Mouse (Mus musculus): ENCODE data around the gene M1ap. TPM values are rescaled to one million over a fixed set of nuclear protein-coding genes. Genes with fewer than 3 reads are reported as not detected.

The M1ap gene
- polyA plus RNA-seq, 1 experiment from 2014 or later: 0.16 TPM

- Histone ChIP-seq H3K36me3 (replicated peaks; ENCODE audit: control insufficient read depth, insufficient read depth) (no peaks in the 10 kb centered on the region), H3K27ac (no peak overlapping the region), H3K4me2 (replicated peaks) (no peak overlapping the region), H3K9me3 (ENCODE audit: control insufficient read depth, low read length) (no peaks in the 10 kb centered on the region), H3K4me3 (replicated peaks; ENCODE audit: low read length) (no peak overlapping the region), H3K27me3 (ENCODE audit: control insufficient read depth, insufficient read depth, low read length) (peaks cover 4% of the 10 kb centered on the region; the same call in 1 of the 2 replicates), H3K9ac (no peak overlapping the region), H3K4me1 (replicated peaks; ENCODE audit: control insufficient read depth, insufficient read depth, low read length) (no peaks in the 10 kb centered on the region)
- 71% methylated on average over 4 of the region's 4 CpGs for WGBS
- no peak for ATAC-seq (ENCODE audit: low FRiP score)
- DNase-seq (ENCODE audit: low spot score): no peak
Observed at GRCm38 (mm10) chr6:83024421-83024820, 77.7 kb downstream of the M1ap start.

DNA sequence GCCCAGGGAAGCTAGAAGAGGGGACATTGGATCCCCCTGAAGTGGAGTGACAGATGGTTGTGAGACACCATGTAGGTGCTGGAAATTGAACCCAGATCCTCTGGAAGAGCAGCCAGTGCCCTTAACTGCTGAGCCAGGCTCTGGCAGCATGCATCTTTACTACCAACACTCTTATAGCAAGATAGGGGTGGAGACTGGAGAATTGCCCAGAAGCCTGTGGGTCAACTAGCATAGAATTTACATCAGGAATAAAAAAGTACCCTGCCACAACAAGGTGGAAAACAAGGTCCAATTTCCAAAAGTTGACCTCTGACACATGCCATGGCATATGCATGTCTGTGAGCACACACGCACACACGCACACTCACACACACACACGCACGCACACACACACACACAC lies 78.5 kb downstream of the M1ap start:
- Histone ChIP-seq H3K9ac (no peak overlapping the region), H3K9me3 (ENCODE audit: control insufficient read depth, low read length) (no peaks in the 10 kb centered on the region), H3K27me3 (ENCODE audit: control insufficient read depth, insufficient read depth, low read length) (peaks cover 4% of the 10 kb centered on the region; the same call in 1 of the 2 replicates), H3K4me3 (replicated peaks; ENCODE audit: low read length) (no peak overlapping the region), H3K4me1 (replicated peaks; ENCODE audit: control insufficient read depth, insufficient read depth, low read length) (no peaks in the 10 kb centered on the region), H3K27ac (no peak overlapping the region), H3K4me2 (replicated peaks) (no peak overlapping the region), H3K36me3 (replicated peaks; ENCODE audit: control insufficient read depth, insufficient read depth) (no peaks in the 10 kb centered on the region)
- ATAC-seq (ENCODE audit: low FRiP score): no peak
- 100% methylated on average over 4 of the region's 4 CpGs for WGBS
- no peak for DNase-seq (ENCODE audit: low spot score)

- Histone ChIP-seq H3K27ac (no peak overlapping the region), H3K4me3 (replicated peaks; ENCODE audit: low read length) (no peak overlapping the region), H3K9ac (no peak overlapping the region), H3K9me3 (ENCODE audit: control insufficient read depth, low read length) (no peaks in the 10 kb centered on the region), H3K4me1 (replicated peaks; ENCODE audit: control insufficient read depth, insufficient read depth, low read length) (0 out of 2 replicates have a peak, but pooled peaks cover 3% of the 10 kb centered on the region), H3K36me3 (replicated peaks; ENCODE audit: control insufficient read depth, insufficient read depth) (no peaks in the 10 kb centered on the region), H3K27me3 (ENCODE audit: control insufficient read depth, insufficient read depth, low read length) (peaks cover 20% of the 10 kb centered on the region), H3K4me2 (replicated peaks) (no peak overlapping the region)
- ATAC-seq (ENCODE audit: low FRiP score) (no peak), DNase-seq (ENCODE audit: low spot score) (no peak)
- 67% methylated on average over 8 of the region's 8 CpGs for WGBS
Observed at GRCm38 (mm10) chr6:83027293-83027692, 80.6 kb downstream of the M1ap start.

DNA sequence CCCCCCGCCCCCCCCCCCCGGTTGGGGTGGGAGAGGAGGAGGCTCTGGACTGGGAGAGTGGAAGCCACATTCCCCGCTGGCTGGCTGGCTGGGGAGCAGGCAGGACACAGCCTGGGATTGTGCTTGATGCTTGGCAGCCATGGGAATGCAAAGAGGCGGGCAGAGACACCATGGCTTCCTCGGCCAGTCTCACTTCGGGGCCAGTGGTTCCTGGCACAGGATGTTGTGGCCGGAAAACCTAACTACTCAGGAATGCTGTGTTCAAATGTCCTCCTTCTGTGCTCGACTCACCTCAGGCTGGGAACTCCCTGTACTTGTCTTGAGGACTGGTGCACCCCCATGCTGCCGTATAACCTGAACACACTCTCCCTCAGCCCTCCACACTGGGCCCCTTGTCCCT lies 81.0 kb downstream of the M1ap start:
- Histone ChIP-seq H3K27ac (no peak overlapping the region), H3K36me3 (replicated peaks; ENCODE audit: control insufficient read depth, insufficient read depth) (no peaks in the 10 kb centered on the region), H3K9ac (no peak overlapping the region), H3K9me3 (ENCODE audit: control insufficient read depth, low read length) (no peaks in the 10 kb centered on the region), H3K4me1 (replicated peaks; ENCODE audit: control insufficient read depth, insufficient read depth, low read length) (peaks cover 6% of the 10 kb centered on the region; the same call in 1 of the 2 replicates), H3K4me3 (replicated peaks; ENCODE audit: low read length) (no peak overlapping the region), H3K27me3 (ENCODE audit: control insufficient read depth, insufficient read depth, low read length) (peaks cover 24% of the 10 kb centered on the region), H3K4me2 (replicated peaks) (no peak overlapping the region)
- ATAC-seq (ENCODE audit: low FRiP score) (no peak), DNase-seq (ENCODE audit: low spot score) (no peak)
- 68% methylated on average over 7 of the region's 9 CpGs for WGBS

DNA sequence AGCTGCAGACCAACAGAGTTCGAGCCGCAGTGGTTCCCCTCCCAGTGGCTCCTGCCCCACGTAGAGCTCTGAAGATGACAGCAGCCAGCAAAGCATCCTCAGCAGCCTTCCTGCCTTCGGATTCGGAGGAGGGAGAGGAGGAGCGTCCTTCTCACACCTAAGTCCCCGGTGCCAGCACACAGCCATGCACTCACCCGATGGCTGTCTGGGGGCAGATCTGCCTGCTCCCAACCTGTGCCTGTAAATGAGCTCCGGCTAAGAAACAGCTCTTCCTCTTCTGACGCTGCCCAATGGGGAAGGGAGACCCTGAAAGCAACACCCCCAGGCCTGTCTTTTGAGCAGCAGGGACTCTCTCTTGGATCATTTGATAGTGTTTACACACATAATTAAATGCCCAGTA lies 83.1 kb downstream of the M1ap start:
- DNase-seq (ENCODE audit: low spot score) (no peak), ATAC-seq (ENCODE audit: low FRiP score) (no peak)
- H3K36me3 ChIP-seq (replicated peaks; ENCODE audit: control insufficient read depth, insufficient read depth): no peaks in the 10 kb centered on the region
- no peak overlapping the region for H3K4me3 ChIP-seq (replicated peaks; ENCODE audit: low read length)
- H3K9ac ChIP-seq: no peak overlapping the region
- H3K27ac ChIP-seq: no peak overlapping the region
- H3K9me3 ChIP-seq (ENCODE audit: control insufficient read depth, low read length): no peaks in the 10 kb centered on the region
- H3K27me3 ChIP-seq (ENCODE audit: control insufficient read depth, insufficient read depth, low read length): peaks cover 45% of the 10 kb centered on the region
- WGBS: 20% methylated on average over 10 of the region's 10 CpGs
- H3K4me2 ChIP-seq (replicated peaks): no peak overlapping the region
- peaks cover 19% of the 10 kb centered on the region; the same call in 1 of the 2 replicates for H3K4me1 ChIP-seq (replicated peaks; ENCODE audit: control insufficient read depth, insufficient read depth, low read length)

DNA sequence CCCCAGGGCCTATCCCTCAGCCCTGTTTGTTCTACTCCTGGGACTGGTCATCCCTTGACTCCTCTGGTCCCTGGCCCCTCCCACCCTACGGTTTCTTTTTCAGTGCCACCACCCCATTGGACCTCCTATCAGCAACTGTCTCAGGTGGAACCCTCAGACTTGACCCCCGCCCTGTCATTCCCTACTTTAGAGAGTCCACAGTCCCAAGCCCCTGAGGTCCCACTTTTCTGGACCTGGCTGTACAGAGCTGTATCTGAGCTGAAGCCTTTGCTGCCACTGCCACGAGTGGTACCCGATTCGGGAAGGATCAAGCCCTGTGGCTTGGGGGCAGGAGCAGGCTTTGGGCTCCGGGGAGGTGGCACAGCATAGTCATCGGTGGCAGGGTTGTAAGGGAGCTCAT lies 84.4 kb downstream of the M1ap start:
- Histone ChIP-seq H3K36me3 (replicated peaks; ENCODE audit: control insufficient read depth, insufficient read depth) (no peaks in the 10 kb centered on the region), H3K9ac (no peak overlapping the region), H3K9me3 (ENCODE audit: control insufficient read depth, low read length) (no peaks in the 10 kb centered on the region), H3K27me3 (ENCODE audit: control insufficient read depth, insufficient read depth, low read length) (peaks cover 47% of the 10 kb centered on the region), H3K4me2 (replicated peaks) (no peak overlapping the region), H3K27ac (no peak overlapping the region), H3K4me1 (replicated peaks; ENCODE audit: control insufficient read depth, insufficient read depth, low read length) (peaks cover 19% of the 10 kb centered on the region; the same call in 1 of the 2 replicates), H3K4me3 (replicated peaks; ENCODE audit: low read length) (no peak overlapping the region)
- DNase-seq (ENCODE audit: low spot score) (no peak), ATAC-seq (ENCODE audit: low FRiP score) (no peak)
- WGBS: 58% methylated on average over 7 of the region's 7 CpGs

GRCm38 (mm10) chr6:83031921-83032590 lies 85.4 kb downstream of the M1ap start:
- Histone ChIP-seq H3K36me3 (replicated peaks; ENCODE audit: control insufficient read depth, insufficient read depth) (no peaks in the 10 kb centered on the region), H3K4me2 (replicated peaks) (peak overlapping the region; percentile 67), H3K27ac (no peak overlapping the region), H3K27me3 (ENCODE audit: control insufficient read depth, insufficient read depth, low read length) (peaks cover 47% of the 10 kb centered on the region), H3K9me3 (ENCODE audit: control insufficient read depth, low read length) (no peaks in the 10 kb centered on the region), H3K4me1 (replicated peaks; ENCODE audit: control insufficient read depth, insufficient read depth, low read length) (peaks cover 19% of the 10 kb centered on the region; the same call in 1 of the 2 replicates), H3K9ac (peak overlapping the region; percentile 44; the same call in 1 of the 2 replicates), H3K4me3 (replicated peaks; ENCODE audit: low read length) (peak overlapping the region; percentile 38)
- ATAC-seq (ENCODE audit: low FRiP score) (no peak), DNase-seq (ENCODE audit: low spot score) (no peak)
- WGBS: 13% methylated on average over 18 of the region's 18 CpGs

DNA sequence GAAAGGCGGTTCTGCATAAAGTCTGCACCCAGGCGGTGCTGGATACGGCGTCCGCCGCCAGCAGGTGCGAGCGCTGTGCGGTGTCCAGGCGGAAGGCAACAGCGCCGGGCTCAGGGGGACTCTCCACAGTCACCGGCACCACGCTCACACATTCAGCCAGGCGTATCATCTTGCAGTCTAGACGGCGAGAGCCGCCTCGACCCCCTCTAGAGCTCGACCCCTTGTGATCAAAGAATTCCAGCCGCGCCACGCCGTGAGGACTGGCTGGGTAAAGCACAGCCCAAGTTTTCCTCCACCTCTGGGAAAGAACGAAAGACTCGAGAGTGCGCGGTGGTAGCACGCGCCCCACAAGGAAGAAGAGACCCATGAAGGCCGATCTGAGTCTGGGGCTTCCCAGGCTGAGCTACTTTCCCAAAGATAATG lies 86.1 kb downstream of the M1ap start:
- 1% methylated on average over 31 of the region's 31 CpGs for WGBS
- Histone ChIP-seq H3K9me3 (ENCODE audit: control insufficient read depth, low read length) (no peaks in the 10 kb centered on the region), H3K9ac (peak overlapping the region; percentile 44), H3K36me3 (replicated peaks; ENCODE audit: control insufficient read depth, insufficient read depth) (no peaks in the 10 kb centered on the region), H3K27me3 (ENCODE audit: control insufficient read depth, insufficient read depth, low read length) (peaks cover 47% of the 10 kb centered on the region), H3K4me2 (replicated peaks) (peak overlapping the region; percentile 67), H3K27ac (no peak overlapping the region), H3K4me3 (replicated peaks; ENCODE audit: low read length) (peak overlapping the region; percentile 38), H3K4me1 (replicated peaks; ENCODE audit: control insufficient read depth, insufficient read depth, low read length) (peaks cover 19% of the 10 kb centered on the region; the same call in 1 of the 2 replicates)
- peak; percentile 31 for DNase-seq (ENCODE audit: low spot score)
- peak; percentile 41 for ATAC-seq (ENCODE audit: low FRiP score)

DNA sequence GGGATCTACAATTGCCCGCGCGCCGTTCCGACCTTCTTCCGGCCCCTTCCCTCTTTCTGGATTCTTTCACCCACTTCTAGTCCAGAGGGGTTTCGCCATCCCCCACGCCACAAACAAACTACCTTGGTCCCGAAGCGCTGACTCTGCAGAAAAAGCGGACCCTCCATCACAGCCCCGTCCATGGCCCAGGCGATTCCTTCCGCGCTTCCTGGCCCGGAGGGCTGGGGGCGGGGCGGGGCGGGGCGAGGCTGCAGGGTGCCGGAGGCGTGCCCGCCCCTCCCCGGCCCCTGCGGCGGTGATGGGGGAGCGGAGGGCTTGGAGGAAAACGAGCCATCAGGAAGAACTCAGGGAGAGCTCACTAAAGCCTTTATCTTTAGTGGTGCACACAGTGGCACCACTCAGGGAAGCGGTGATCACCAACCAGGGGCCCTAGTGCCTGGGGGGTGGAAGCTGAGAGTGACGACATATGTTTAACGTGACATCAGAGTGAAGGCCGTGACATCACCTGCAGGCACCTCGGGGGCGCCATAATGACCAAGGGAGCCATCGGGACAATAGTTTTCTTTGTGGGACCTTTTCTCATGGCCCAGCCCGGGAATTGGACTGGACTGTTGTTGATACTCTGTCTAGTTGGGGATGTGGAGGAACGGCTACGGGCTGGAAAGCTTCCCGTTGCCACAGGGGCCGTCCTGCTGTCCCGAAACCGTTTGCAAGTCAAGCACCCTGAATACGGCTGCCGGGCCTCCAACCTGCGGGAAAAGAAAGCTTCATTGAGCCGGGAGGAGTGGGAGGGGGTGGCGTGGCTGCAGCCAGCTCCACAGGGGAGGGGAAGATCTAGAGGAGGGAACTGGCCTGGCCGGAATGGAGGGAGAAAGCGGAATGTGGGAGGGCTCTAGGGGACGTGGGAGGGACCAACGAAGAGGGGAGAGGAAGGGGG lies 86.8 kb downstream of the M1ap start, which contains the start of the genes Dok1 and Loxl3:
Gene Dok1, minus strand, starts transcription at position 223 of the 937 bp plus-strand sequence.
Gene Loxl3, plus strand, starts transcription at position 925 of the 937 bp plus-strand sequence.
- H3K4me3 ChIP-seq (replicated peaks; ENCODE audit: low read length): peak within 1 kb of the TSS; percentile 38
- no peaks in the 10 kb centered on the region for H3K9me3 ChIP-seq (ENCODE audit: control insufficient read depth, low read length)
- H3K36me3 ChIP-seq (replicated peaks; ENCODE audit: control insufficient read depth, insufficient read depth): no peaks in the 10 kb centered on the region
- WGBS: under 1% methylated on average over 51 of the region's 51 CpGs
- peak within 1 kb of the TSS; percentile 67 for H3K4me2 ChIP-seq (replicated peaks)
- ATAC-seq (ENCODE audit: low FRiP score) (peak; percentile 52), DNase-seq (ENCODE audit: low spot score) (peak; percentile 55)
- H3K4me1 ChIP-seq (replicated peaks; ENCODE audit: control insufficient read depth, insufficient read depth, low read length): peaks cover 23% of the 10 kb centered on the region; the same call in 1 of the 2 replicates
- peak within 1 kb of the TSS; percentile 44 for H3K9ac ChIP-seq
- peaks cover 47% of the 10 kb centered on the region for H3K27me3 ChIP-seq (ENCODE audit: control insufficient read depth, insufficient read depth, low read length)
- 0 out of 2 replicates have a peak within 1 kb of the TSS, but pooled peaks have one; percentile 39 for H3K27ac ChIP-seq
